Mouse (Mus musculus) erythroblast, embryonic 14.5 days (primary cell): ENCODE data around the gene BC107364. TPM values are rescaled to one million over a fixed set of nuclear protein-coding genes. Genes with fewer than 3 reads are reported as not detected.
"Not testable (repeated sequence)": the region's sequence is repeated elsewhere in the genome, so short reads cannot be mapped to it uniquely, and the experiment has no call there.

Source experiments
- H3K27me3 ChIP-seq: 2 replicates; pipeline ENCODE4 v1.6.1; 2012; ENCODE audit warnings: inconsistent platforms; ENCODE audit not compliant: control insufficient read depth
- H3K36me3 ChIP-seq: 2 replicates; pipeline ENCODE4 v1.6.1; 2012; ENCODE audit warnings: mild to moderate bottlenecking, inconsistent platforms; ENCODE audit not compliant: control insufficient read depth
- H3K4me1 ChIP-seq: 2 replicates; pipeline ENCODE4 v1.6.1; 2012; ENCODE audit warnings: inconsistent platforms; ENCODE audit not compliant: control insufficient read depth
- H3K4me3 ChIP-seq: replicated peaks from 2 replicates; pipeline ENCODE3; 2012; ENCODE audit warnings: moderate library complexity, mild to moderate bottlenecking, inconsistent platforms
- H3K9me3 ChIP-seq: 2 replicates; pipeline ENCODE4 v1.6.1; 2012; ENCODE audit warnings: low read length, inconsistent platforms, mixed read lengths; ENCODE audit not compliant: control insufficient read depth
- GATA1 ChIP-seq: IDR thresholded peaks from 2 replicates; pipeline ENCODE4 v1.6.1; 2012; ENCODE audit warnings: low read length, inconsistent platforms, mixed read lengths
- TAL1 ChIP-seq: IDR thresholded peaks from 3 replicates; pipeline ENCODE4 v1.6.1; 2012; ENCODE audit warnings: low read length, inconsistent platforms, mixed read lengths
- polyA plus RNA-seq: library from polyadenylated mRNA; stranded (reverse); fragments of >175 nt; gene quantifications from 2 replicates; pipeline ENCODE4 v1.2.3, GENCODE M21; 2012

Gene BC107364
- polyA plus RNA-seq, 1 experiment, result not detected

- peaks cover 2% of the 10 kb centered on the region; the same call in 1 of the 2 replicates for H3K36me3 ChIP-seq
- peak overlapping the region; percentile 81 for H3K4me3 ChIP-seq
- H3K9me3 ChIP-seq, result no peaks in the 10 kb centered on the region
- H3K4me1 ChIP-seq, result peaks cover 38% of the 10 kb centered on the region
- no peak for TF ChIP-seq TAL1
- no peak for TF ChIP-seq GATA1
- peaks cover 9% of the 10 kb centered on the region for H3K27me3 ChIP-seq
Observed at GRCm38 (mm10) chr3:96414951-96415327, 37.2 kb downstream of the BC107364 start.

GRCm38 (mm10) chr3:96414126-96414950 is 37.8 kb downstream of the BC107364 start:
- TF ChIP-seq GATA1 (no peak), TAL1 (no peak)
- peaks cover 15% of the 10 kb centered on the region for H3K27me3 ChIP-seq
- H3K9me3 ChIP-seq, result no peaks in the 10 kb centered on the region
- H3K4me1 ChIP-seq, result peaks cover 44% of the 10 kb centered on the region
- H3K36me3 ChIP-seq, result peaks cover 2% of the 10 kb centered on the region; the same call in 1 of the 2 replicates
- H3K4me3 ChIP-seq, result peak overlapping the region; percentile 81

GRCm38 (mm10) chr3:96413581-96414125 is 38.5 kb downstream of the BC107364 start:
- Histone ChIP-seq H3K36me3 (peaks cover 2% of the 10 kb centered on the region; the same call in 1 of the 2 replicates), H3K27me3 (peaks cover 22% of the 10 kb centered on the region), H3K9me3 (no peaks in the 10 kb centered on the region), H3K4me1 (peaks cover 48% of the 10 kb centered on the region), H3K4me3 (peak overlapping the region; percentile 81)
- TF ChIP-seq GATA1 (no peak), TAL1 (no peak)

- Histone ChIP-seq H3K4me3 (no peak overlapping the region), H3K4me1 (peaks cover 50% of the 10 kb centered on the region), H3K27me3 (peaks cover 35% of the 10 kb centered on the region), H3K36me3 (peaks cover 2% of the 10 kb centered on the region; the same call in 1 of the 2 replicates), H3K9me3 (peaks cover 5% of the 10 kb centered on the region; the same call in 1 of the 2 replicates)
- TF ChIP-seq GATA1, result no peak
- TF ChIP-seq TAL1, result no peak
Observed at GRCm38 (mm10) chr3:96411821-96412220, 40.3 kb downstream of the BC107364 start.

GRCm38 (mm10) chr3:96410966-96411365 is 41.1 kb downstream of the BC107364 start:
- peaks cover 8% of the 10 kb centered on the region; the same call in 1 of the 2 replicates for H3K9me3 ChIP-seq
- peaks cover 43% of the 10 kb centered on the region for H3K4me1 ChIP-seq
- peaks cover 2% of the 10 kb centered on the region; the same call in 1 of the 2 replicates for H3K36me3 ChIP-seq
- TF ChIP-seq GATA1 (no peak), TAL1 (no peak)
- H3K4me3 ChIP-seq, result no peak overlapping the region
- peaks cover 42% of the 10 kb centered on the region for H3K27me3 ChIP-seq

GRCm38 (mm10) chr3:96409701-96410246 is 42.3 kb downstream of the BC107364 start:
- H3K4me3 ChIP-seq, result peak overlapping the region; percentile 51
- peaks cover 14% of the 10 kb centered on the region; the same call in 1 of the 2 replicates for H3K9me3 ChIP-seq
- peaks cover 53% of the 10 kb centered on the region for H3K27me3 ChIP-seq
- H3K4me1 ChIP-seq, result peaks cover 31% of the 10 kb centered on the region
- H3K36me3 ChIP-seq, result peaks cover 2% of the 10 kb centered on the region; the same call in 1 of the 2 replicates
- TF ChIP-seq GATA1, result no peak
- no peak for TF ChIP-seq TAL1

- H3K36me3 ChIP-seq, H3K4me3 ChIP-seq: not testable (repeated sequence)
- Histone ChIP-seq H3K9me3 (peaks cover 20% of the 10 kb centered on the region), H3K27me3 (peaks cover 69% of the 10 kb centered on the region), H3K4me1 (peaks cover 28% of the 10 kb centered on the region)
Observed at GRCm38 (mm10) chr3:96408111-96408510, 44.0 kb downstream of the BC107364 start.

- H3K27me3 ChIP-seq, result peaks cover 92% of the 10 kb centered on the region
- peaks cover 41% of the 10 kb centered on the region for H3K4me1 ChIP-seq
- TF ChIP-seq GATA1, result no peak
- TF ChIP-seq TAL1, result no peak
- no peak overlapping the region for H3K4me3 ChIP-seq
- H3K9me3 ChIP-seq, result peaks cover 20% of the 10 kb centered on the region
- no peaks in the 10 kb centered on the region for H3K36me3 ChIP-seq
Observed at GRCm38 (mm10) chr3:96405541-96406503, 46.3 kb downstream of the BC107364 start.
